Mouse (Mus musculus): ENCODE results near the gene Scamp1. TPM values are rescaled to one million over a fixed set of nuclear protein-coding genes. Genes with fewer than 3 reads are reported as not detected.

The Scamp1 gene
- polyA plus RNA-seq, 1 experiment, result 0.12 TPM

DNA sequence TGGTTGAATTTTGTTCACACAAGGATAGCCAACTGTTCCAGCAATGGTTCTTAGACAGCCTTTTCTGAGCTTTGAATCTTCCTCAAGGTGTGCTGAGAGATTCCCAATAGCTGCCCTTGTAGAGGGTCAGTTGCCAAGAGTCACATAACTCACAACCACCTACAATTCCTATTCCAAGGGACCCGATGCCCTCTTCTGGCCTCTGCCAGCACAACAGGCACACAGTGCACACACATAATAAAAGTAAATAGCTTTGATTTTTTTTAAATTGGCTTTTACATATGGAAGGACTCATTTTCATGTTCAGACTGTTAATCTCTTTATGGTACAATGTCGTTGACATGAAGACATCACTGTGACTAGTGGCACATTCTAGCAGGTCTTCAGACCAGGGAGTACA lies 72.9 kb downstream of the Scamp1 start:
- Histone ChIP-seq H3K9me3 (ENCODE audit: control insufficient read depth, low read length) (peaks cover 6% of the 10 kb centered on the region), H3K36me3 (ENCODE audit: control insufficient read depth) (peaks cover 19% of the 10 kb centered on the region), H3K4me1 (ENCODE audit: control insufficient read depth) (no peaks in the 10 kb centered on the region), H3K27me3 (ENCODE audit: control insufficient read depth) (no peaks in the 10 kb centered on the region), H3K4me3 (replicated peaks) (no peak overlapping the region)
- TF ChIP-seq GATA1 (IDR thresholded peaks at IDR 0.05; ENCODE audit: low read length) (no peak), TAL1 (IDR thresholded peaks at IDR 0.05; ENCODE audit: low read length) (no peak)

DNA sequence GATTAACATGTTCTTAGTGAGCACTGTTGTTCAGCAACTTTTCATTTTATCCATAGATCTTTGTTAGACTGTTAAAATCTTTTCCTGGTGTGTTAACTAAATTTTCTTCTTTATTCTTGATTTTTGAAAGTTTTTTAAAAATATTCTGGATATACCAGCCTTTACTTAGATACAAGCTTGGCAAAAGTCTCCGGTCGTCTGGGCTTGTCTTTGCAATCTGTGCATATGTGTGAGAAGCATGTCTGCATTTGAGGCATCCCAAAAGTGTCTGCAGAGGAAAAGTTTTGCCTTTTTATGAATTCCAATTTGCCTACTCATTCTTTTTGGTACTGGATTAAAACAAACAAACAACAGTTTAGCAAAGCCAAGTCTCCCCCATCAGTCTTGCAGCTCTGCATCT lies 73.5 kb downstream of the Scamp1 start:
- TF ChIP-seq GATA1 (IDR thresholded peaks at IDR 0.05; ENCODE audit: low read length), result no peak
- no peak for TF ChIP-seq TAL1 (IDR thresholded peaks at IDR 0.05; ENCODE audit: low read length)
- Histone ChIP-seq H3K9me3 (ENCODE audit: control insufficient read depth, low read length) (peaks cover 6% of the 10 kb centered on the region), H3K4me1 (ENCODE audit: control insufficient read depth) (no peaks in the 10 kb centered on the region), H3K4me3 (replicated peaks) (no peak overlapping the region), H3K27me3 (ENCODE audit: control insufficient read depth) (no peaks in the 10 kb centered on the region), H3K36me3 (ENCODE audit: control insufficient read depth) (peaks cover 19% of the 10 kb centered on the region)

DNA sequence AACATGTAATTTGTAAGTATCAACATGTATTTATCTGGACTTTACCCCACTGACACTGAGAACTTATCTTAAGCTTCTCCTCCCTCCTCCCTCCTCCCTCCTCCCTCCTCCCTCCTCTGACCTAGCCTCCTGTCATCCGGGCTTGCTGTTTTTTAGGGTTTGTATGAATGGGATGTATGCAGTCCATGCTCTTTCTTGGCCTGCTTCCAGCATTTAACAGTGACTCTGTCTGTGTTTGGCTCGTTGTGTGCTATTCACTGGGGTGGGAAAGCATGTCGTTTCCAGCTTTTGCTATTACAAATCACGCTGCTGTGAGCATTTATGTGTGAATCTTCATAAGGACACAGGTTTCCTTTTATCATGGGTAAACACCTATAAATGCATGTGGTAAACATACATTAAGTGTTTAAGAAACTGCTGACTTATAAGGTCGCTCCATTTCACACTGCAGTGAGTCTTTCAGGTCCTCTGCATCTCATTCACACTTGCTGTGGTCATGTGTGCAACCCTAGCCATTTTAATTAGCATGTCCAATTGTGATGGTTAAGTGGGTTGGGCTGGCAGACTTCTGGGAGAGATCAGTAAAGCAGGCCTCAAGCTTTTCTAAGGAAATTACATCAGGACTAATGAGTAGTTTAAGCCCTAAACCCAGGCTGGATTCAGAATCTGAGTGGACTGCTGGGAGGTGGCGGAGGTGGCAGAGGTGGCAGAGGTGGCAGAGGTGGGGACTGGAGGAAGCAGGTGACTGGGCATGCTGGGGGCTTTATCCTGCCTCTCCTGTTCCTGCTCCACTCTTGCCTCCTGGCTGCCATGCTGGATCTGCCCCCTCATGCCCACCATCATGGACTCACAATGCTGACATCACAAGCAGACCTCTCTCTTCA lies 74.2 kb downstream of the Scamp1 start:
- Histone ChIP-seq H3K4me3 (replicated peaks) (no peak overlapping the region), H3K36me3 (ENCODE audit: control insufficient read depth) (peaks cover 22% of the 10 kb centered on the region), H3K4me1 (ENCODE audit: control insufficient read depth) (no peaks in the 10 kb centered on the region), H3K9me3 (ENCODE audit: control insufficient read depth, low read length) (peaks cover 6% of the 10 kb centered on the region), H3K27me3 (ENCODE audit: control insufficient read depth) (no peaks in the 10 kb centered on the region)
- TF ChIP-seq GATA1 (IDR thresholded peaks at IDR 0.05; ENCODE audit: low read length) (no peak), TAL1 (IDR thresholded peaks at IDR 0.05; ENCODE audit: low read length) (no peak)

DNA sequence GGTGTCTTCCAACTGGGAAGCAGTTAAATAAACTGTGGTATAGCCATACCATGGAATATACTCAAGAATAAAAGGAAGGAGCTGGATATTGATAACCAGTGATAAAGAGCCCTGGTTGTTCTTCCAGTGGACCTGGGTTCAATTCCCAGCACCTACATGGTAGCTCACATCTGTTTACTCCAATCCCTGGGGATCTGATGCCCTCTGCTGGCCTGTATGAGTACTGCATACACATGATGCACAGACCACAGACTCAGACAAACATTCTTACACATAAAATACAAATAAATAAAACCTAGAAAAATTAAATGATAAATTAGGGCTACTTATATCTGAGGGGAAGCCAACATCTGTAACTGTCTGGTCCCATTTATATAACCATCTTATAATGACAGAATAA lies 76.8 kb downstream of the Scamp1 start:
- peaks cover 6% of the 10 kb centered on the region for H3K9me3 ChIP-seq (ENCODE audit: control insufficient read depth, low read length)
- H3K27me3 ChIP-seq (ENCODE audit: control insufficient read depth), result no peaks in the 10 kb centered on the region
- H3K36me3 ChIP-seq (ENCODE audit: control insufficient read depth), result peaks cover 22% of the 10 kb centered on the region
- no peaks in the 10 kb centered on the region for H3K4me1 ChIP-seq (ENCODE audit: control insufficient read depth)
- no peak overlapping the region for H3K4me3 ChIP-seq (replicated peaks)
- TF ChIP-seq TAL1 (IDR thresholded peaks at IDR 0.05; ENCODE audit: low read length) (no peak), GATA1 (IDR thresholded peaks at IDR 0.05; ENCODE audit: low read length) (no peak)

DNA sequence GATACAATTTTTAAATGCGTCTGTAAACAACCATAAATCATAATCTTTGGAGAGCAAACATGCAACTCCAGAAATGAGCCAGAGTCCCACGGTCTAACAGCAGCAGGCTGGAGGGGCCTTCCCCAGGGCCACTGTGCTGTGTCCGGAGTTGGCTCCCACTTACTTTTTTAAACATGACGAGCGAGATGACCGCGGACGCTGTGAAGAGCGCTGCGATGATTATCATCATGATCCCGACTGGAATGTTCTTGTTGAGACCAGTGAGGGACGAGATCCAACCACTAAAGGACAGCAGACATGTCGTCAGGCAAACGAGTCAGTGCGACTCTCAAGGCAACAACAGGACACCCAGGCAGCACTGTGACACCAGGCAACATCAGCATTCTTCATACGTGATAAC lies 77.7 kb downstream of the Scamp1 start:
- Histone ChIP-seq H3K4me3 (replicated peaks) (no peak overlapping the region), H3K27me3 (ENCODE audit: control insufficient read depth) (no peaks in the 10 kb centered on the region), H3K9me3 (ENCODE audit: control insufficient read depth, low read length) (peaks cover 6% of the 10 kb centered on the region), H3K4me1 (ENCODE audit: control insufficient read depth) (no peaks in the 10 kb centered on the region), H3K36me3 (ENCODE audit: control insufficient read depth) (peaks cover 22% of the 10 kb centered on the region)
- TF ChIP-seq TAL1 (IDR thresholded peaks at IDR 0.05; ENCODE audit: low read length) (no peak), GATA1 (IDR thresholded peaks at IDR 0.05; ENCODE audit: low read length) (no peak)

DNA sequence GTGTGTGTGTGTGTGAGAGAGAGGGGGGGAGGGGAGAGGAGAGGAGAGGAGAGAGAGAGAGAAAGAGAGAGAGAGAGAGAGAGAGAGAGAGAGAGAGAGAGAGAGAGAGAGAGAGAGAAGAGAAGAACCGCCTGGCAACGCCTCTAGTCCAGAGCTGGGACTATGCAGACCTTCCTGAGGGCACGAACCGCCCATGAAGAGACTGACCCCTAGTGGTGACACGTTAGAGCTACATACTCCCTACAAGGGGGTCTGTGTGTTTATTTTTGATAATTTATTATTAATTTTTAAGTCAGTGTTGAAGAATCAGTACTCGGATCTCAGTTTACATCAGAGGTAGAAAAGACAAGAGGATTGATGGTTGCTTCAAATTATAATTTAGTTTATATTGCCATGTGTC lies 80.4 kb downstream of the Scamp1 start:
- peaks cover 20% of the 10 kb centered on the region for H3K36me3 ChIP-seq (ENCODE audit: control insufficient read depth)
- peaks cover 6% of the 10 kb centered on the region for H3K9me3 ChIP-seq (ENCODE audit: control insufficient read depth, low read length)

DNA sequence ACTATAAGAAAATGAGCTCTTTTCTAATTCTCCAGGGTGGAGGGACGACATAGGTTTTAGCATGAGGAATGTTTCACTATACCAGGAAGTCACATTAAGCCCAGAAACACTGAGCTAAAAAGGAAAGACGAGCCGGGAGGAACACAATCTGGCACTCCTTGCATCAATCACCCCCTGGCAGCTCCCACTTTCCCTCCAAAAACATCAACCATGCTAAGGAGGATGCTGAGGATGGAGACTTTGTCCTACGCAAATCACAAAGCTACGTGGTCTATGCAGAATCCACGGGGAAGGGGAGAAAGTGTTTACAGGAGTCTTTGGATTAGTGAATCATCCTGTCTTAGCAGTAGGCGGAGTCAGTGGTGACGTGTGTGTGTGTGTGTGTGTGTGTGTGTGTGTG lies 85.8 kb downstream of the Scamp1 start:
- no peaks in the 10 kb centered on the region for H3K27me3 ChIP-seq (ENCODE audit: control insufficient read depth)
- no peaks in the 10 kb centered on the region for H3K9me3 ChIP-seq (ENCODE audit: control insufficient read depth, low read length)
- no peaks in the 10 kb centered on the region for H3K4me1 ChIP-seq (ENCODE audit: control insufficient read depth)
- no peak for TF ChIP-seq TAL1 (IDR thresholded peaks at IDR 0.05; ENCODE audit: low read length)
- TF ChIP-seq GATA1 (IDR thresholded peaks at IDR 0.05; ENCODE audit: low read length), result no peak
- H3K36me3 ChIP-seq (ENCODE audit: control insufficient read depth), result no peaks in the 10 kb centered on the region; the same call in 1 of the 2 replicates
- no peak overlapping the region for H3K4me3 ChIP-seq (replicated peaks)

More for the DNA sequence above, 80.4 kb downstream of the Scamp1 start:
- Histone ChIP-seq H3K27me3 (ENCODE audit: control insufficient read depth) (no peaks in the 10 kb centered on the region), H3K4me3 (replicated peaks) (no peak overlapping the region), H3K4me1 (ENCODE audit: control insufficient read depth) (no peaks in the 10 kb centered on the region)
- TF ChIP-seq TAL1 (IDR thresholded peaks at IDR 0.05; ENCODE audit: low read length) (no peak), GATA1 (IDR thresholded peaks at IDR 0.05; ENCODE audit: low read length) (no peak)

DNA sequence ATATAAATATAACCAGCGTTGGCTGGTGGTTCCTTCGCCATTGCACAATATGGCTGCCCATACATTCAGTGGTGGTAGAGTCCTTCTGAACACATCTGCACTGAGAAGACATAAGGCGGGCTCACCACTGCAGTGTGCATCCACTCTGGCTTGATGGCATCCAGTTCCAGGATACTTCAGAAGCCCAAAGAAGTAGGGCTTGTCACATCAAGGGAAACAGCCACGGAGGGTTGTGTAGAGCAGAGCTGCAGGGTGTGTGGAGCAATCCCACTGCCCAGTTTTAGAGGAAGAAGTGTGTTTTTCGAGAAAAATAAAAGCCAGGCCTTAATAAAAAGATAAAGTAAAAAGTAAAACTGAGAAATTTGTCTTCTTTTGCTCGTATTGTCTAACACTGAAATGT lies 87.0 kb downstream of the Scamp1 start:
- H3K9me3 ChIP-seq (ENCODE audit: control insufficient read depth, low read length), result no peaks in the 10 kb centered on the region
- H3K27me3 ChIP-seq (ENCODE audit: control insufficient read depth), result no peaks in the 10 kb centered on the region
- H3K4me1 ChIP-seq (ENCODE audit: control insufficient read depth), result no peaks in the 10 kb centered on the region
- TF ChIP-seq GATA1 (IDR thresholded peaks at IDR 0.05; ENCODE audit: low read length) (no peak), TAL1 (IDR thresholded peaks at IDR 0.05; ENCODE audit: low read length) (no peak)
- no peaks in the 10 kb centered on the region; the same call in 1 of the 2 replicates for H3K36me3 ChIP-seq (ENCODE audit: control insufficient read depth)
- no peak overlapping the region for H3K4me3 ChIP-seq (replicated peaks)

DNA sequence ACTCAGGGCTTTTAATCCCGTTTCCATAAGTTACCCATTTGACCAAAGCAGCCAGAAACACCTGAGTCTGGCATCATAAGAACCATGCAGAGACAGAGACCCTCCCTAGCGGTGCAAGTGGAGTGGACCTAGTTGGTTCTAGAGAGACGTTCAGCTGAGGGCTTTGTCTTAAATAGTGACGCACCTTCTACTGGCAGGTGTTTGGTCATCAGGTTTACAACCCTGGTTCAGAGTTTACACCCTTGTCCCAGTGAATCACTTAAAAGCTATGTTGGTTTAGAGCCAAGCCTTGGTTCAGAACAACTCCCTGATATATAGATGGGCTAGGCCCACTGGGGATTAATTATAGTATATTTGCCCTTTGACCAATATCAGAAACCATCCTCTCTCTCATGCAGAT lies 92.4 kb downstream of the Scamp1 start:
- no peak for TF ChIP-seq GATA1 (IDR thresholded peaks at IDR 0.05; ENCODE audit: low read length)
- no peak for TF ChIP-seq TAL1 (IDR thresholded peaks at IDR 0.05; ENCODE audit: low read length)
- H3K4me1 ChIP-seq (ENCODE audit: control insufficient read depth), result no peaks in the 10 kb centered on the region
- H3K9me3 ChIP-seq (ENCODE audit: control insufficient read depth, low read length), result no peaks in the 10 kb centered on the region
- no peaks in the 10 kb centered on the region for H3K27me3 ChIP-seq (ENCODE audit: control insufficient read depth)
- no peaks in the 10 kb centered on the region for H3K36me3 ChIP-seq (ENCODE audit: control insufficient read depth)
- H3K4me3 ChIP-seq (replicated peaks), result no peak overlapping the region
